Mouse (Mus musculus) hindbrain, embryonic 14.5 days (tissue): ENCODE measurements around the gene Cdc14a. TPM values are rescaled to one million over a fixed set of nuclear protein-coding genes. Genes with fewer than 3 reads are reported as not detected.

Source experiments
- ATAC-seq: fragments of 200-750 bp; cut with Nextera tagmentation; 2 replicates; pipeline ENCODE4 v1.8.0; 2017; ENCODE audit warnings: moderate number of reproducible peaks, mild to moderate bottlenecking, moderate TSS enrichment, moderate library complexity; ENCODE audit not compliant: low FRiP score
- DNase-seq: peaks from one replicate; pipeline ENCODE4 v3.0.0-alpha.2; 2015; ENCODE audit warnings: low spot score
- H3K27ac ChIP-seq: fragments of 300-500 bp; sonication (generic); 2 replicates; pipeline ENCODE4 v1.5.1; 2014; ENCODE audit warnings: mild to moderate bottlenecking, moderate library complexity
- H3K27me3 ChIP-seq: fragments of 300-500 bp; sonication (generic); 2 replicates; pipeline ENCODE4 v1.6.1; 2014; ENCODE audit warnings: mild to moderate bottlenecking, low read length, mixed read lengths; ENCODE audit not compliant: control insufficient read depth, insufficient read depth
- H3K36me3 ChIP-seq: fragments of 300-500 bp; sonication (generic); replicated peaks from 2 replicates; pipeline ENCODE4 v1.6.1; 2014; ENCODE audit not compliant: control insufficient read depth, insufficient read depth
- H3K4me1 ChIP-seq: fragments of 300-500 bp; sonication (generic); replicated peaks from 2 replicates; pipeline ENCODE4 v1.6.1; 2014; ENCODE audit warnings: antibody characterized with exemption, low read length, mixed read lengths; ENCODE audit not compliant: control insufficient read depth, insufficient read depth
- H3K4me2 ChIP-seq: fragments of 300-500 bp; sonication (generic); replicated peaks from 2 replicates; pipeline ENCODE4 v1.6.1; 2014; ENCODE audit warnings: mild to moderate bottlenecking, moderate library complexity
- H3K4me3 ChIP-seq: fragments of 300-500 bp; sonication (generic); replicated peaks from 2 replicates; pipeline ENCODE4 v1.5.1; 2014; ENCODE audit warnings: mild to moderate bottlenecking, low read length
- H3K9ac ChIP-seq: fragments of 300-500 bp; sonication (generic); 2 replicates; pipeline ENCODE4 v1.6.1; 2014
- H3K9me3 ChIP-seq: fragments of 300-500 bp; sonication (generic); 2 replicates; pipeline ENCODE4 v1.6.1; 2016; ENCODE audit warnings: low read length; ENCODE audit not compliant: control insufficient read depth
- WGBS: fragments of 180-500 bp; shearing (Covaris S2); extraction: QIAGEN DNeasy Blood & Tissue Kit; methylation state at CpG from one replicate; pipeline ENCODE4 v1.1.7; 2014; 5-methylcytosine and 5-hydroxymethylcytosine counted together
- polyA plus RNA-seq: library from polyadenylated mRNA; unstranded; fragments of >200 nt; fragmentation: Nextera tagmentation; extraction: Ambion mirVana; gene quantifications from 2 replicates; pipeline ENCODE4 v1.2.1, GENCODE M21; 2014

Gene Cdc14a
- polyA plus RNA-seq, 1 experiment from 2014 or later, result 4.1 TPM

DNA sequence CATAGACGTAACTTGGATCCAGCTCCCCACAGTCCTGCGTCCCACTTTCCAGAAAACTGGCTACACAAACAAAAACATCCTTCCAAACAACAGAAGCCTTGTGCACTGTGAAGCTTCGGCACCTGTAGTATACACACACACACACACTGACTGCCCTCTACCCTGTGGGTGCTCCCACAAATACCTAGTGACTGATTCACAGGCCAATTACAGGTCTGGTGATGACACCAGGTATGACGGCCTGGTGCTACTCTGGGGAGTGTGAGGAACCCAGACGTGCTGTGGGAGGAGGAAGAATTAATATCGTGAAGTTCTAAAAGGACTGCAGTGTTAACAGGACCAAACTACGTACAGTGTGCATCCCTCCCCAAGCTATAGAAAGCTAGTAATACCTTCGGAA, 1.8 kb downstream of the Cdc14a start:
- H3K27ac ChIP-seq, result no peak overlapping the region
- 0 out of 2 replicates have a peak overlapping the region, but pooled peaks have one; percentile 13 for H3K9ac ChIP-seq
- H3K27me3 ChIP-seq, result no peaks in the 10 kb centered on the region
- no peak for ATAC-seq
- 40% methylated on average over 8 of the region's 8 CpGs for WGBS
- H3K4me2 ChIP-seq, result peak overlapping the region; percentile 78
- no peaks in the 10 kb centered on the region for H3K9me3 ChIP-seq
- H3K4me3 ChIP-seq, result peak overlapping the region; percentile 70
- H3K4me1 ChIP-seq, result peaks cover 11% of the 10 kb centered on the region
- H3K36me3 ChIP-seq, result no peaks in the 10 kb centered on the region; the same call in 1 of the 2 replicates
- no peak for DNase-seq

DNA sequence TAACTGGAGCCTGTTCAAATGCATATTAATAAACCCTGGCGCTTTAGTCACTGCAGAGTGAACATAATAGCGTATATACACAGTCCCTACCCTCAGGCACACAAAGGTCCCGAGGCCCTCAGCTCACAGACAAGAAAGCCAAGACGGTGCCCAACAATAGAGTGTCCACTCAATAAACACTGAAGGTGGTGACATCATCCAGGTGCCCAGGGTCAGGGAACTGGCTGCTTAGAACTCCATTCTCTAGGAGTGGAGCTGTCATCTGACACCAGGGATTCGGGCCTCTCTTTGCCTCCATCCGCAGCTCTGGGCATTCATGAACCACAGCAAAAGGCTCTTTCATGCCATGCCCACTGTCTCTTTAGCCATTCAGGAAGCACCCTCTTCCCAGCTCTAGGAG, 2.7 kb downstream of the Cdc14a start:
- Histone ChIP-seq H3K27ac (no peak overlapping the region), H3K36me3 (peaks cover 6% of the 10 kb centered on the region; the same call in 1 of the 2 replicates), H3K9ac (no peak overlapping the region), H3K9me3 (no peaks in the 10 kb centered on the region), H3K4me2 (peak overlapping the region; percentile 78), H3K4me1 (peaks cover 11% of the 10 kb centered on the region), H3K4me3 (0 out of 2 replicates have a peak overlapping the region, but pooled peaks have one; percentile 4), H3K27me3 (no peaks in the 10 kb centered on the region)
- DNase-seq (no peak), ATAC-seq (no peak)
- 16% methylated on average over 6 of the region's 6 CpGs for WGBS

DNA sequence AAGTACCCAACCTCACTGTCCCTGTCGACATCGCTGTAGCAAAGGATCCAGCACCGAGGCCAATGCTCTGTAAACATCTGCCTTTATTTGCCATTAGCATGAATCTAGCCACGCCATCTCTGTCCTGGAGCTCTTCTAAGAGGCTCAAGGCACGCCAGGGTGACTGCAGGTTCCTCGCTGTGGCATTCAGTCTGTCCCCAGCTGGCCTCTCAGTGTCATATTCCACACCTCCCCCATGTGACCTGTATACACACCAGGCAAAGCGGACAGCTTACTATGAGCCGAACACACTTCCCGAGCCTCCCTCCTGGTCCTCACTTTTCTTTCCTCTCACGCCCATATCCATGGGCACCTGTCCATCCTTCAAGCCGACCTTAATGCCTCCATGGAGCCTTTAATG, 4.0 kb downstream of the Cdc14a start:
- no peak overlapping the region for H3K4me2 ChIP-seq
- 86% methylated on average over 11 of the region's 11 CpGs for WGBS
- ATAC-seq (no peak), DNase-seq (no peak)
- H3K4me3 ChIP-seq, result no peak overlapping the region
- no peak overlapping the region for H3K27ac ChIP-seq
- H3K36me3 ChIP-seq, result peaks cover 6% of the 10 kb centered on the region; the same call in 1 of the 2 replicates
- no peak overlapping the region for H3K9ac ChIP-seq
- no peaks in the 10 kb centered on the region for H3K27me3 ChIP-seq
- H3K9me3 ChIP-seq, result no peaks in the 10 kb centered on the region
- H3K4me1 ChIP-seq, result peaks cover 11% of the 10 kb centered on the region

DNA sequence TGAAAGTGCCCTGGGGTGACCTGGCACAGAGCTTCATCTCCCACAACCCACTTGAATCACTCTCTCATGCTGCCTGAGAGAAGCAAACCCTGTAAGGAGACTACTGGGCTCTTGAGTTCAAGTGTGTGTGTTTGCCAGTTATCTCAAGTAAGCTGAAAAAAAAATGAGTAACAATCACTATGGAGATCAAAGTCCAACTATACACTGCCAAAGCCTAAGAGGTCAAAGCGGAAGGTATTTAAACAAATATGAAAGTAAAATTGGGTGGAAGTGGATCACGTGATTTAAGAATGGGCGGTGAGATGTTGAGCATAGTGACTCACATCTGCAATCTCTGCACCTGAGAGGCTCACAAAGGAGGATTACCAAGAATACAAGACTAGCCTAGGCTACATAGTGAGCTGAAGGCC, 9.4 kb downstream of the Cdc14a start:
- no peaks in the 10 kb centered on the region for H3K27me3 ChIP-seq
- DNase-seq, result no peak
- H3K4me3 ChIP-seq, result no peak overlapping the region
- ATAC-seq, result no peak
- 94% methylated on average over 3 of the region's 3 CpGs for WGBS
- H3K4me2 ChIP-seq, result no peak overlapping the region
- H3K27ac ChIP-seq, result no peak overlapping the region
- peaks cover 4% of the 10 kb centered on the region; the same call in 1 of the 2 replicates for H3K4me1 ChIP-seq
- H3K9me3 ChIP-seq, result no peaks in the 10 kb centered on the region
- no peak overlapping the region for H3K9ac ChIP-seq
- peaks cover 6% of the 10 kb centered on the region; the same call in 1 of the 2 replicates for H3K36me3 ChIP-seq

DNA sequence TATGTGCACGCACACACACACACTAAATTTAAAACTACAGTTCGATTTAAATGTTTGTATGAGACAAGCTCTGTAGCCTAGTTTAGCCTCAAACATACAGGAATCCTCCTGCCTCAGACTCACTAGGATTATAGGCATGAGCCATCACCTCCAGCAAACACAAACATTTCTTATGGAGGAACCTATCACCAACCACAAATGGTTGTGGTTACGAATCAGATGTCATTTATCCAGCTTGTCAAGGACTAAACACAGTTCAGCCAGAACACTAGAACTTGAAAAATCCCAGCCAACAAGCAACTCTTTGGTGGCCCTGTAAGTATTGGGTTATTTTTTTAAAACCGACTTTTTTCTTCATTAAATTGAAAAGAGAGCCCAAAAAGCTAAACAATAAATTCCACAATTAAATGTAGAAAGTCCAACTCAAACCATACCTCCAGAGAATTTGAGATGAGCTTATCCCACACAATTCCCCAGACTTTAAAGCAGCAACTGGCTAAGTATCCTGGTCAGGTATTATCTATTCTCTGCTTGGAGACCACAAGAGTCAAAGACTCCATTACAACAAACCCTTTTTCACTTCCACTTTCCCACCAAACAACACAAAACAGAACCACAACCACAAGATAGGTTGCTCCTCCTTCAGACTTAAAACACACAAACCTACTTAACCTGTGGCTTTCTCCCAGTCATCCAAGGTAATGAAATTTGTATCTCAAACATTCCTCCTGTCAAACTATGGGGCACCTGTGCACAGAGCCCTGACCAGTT, 10.7 kb downstream of the Cdc14a start:
- H3K9ac ChIP-seq, result no peak overlapping the region
- peaks cover 10% of the 10 kb centered on the region; the same call in 1 of the 2 replicates for H3K36me3 ChIP-seq
- DNase-seq, result no peak
- ATAC-seq, result no peak
- no peaks in the 10 kb centered on the region for H3K27me3 ChIP-seq
- H3K4me1 ChIP-seq, result peaks cover 4% of the 10 kb centered on the region; the same call in 1 of the 2 replicates
- H3K4me2 ChIP-seq, result no peak overlapping the region
- no peak overlapping the region for H3K27ac ChIP-seq
- no peaks in the 10 kb centered on the region for H3K9me3 ChIP-seq
- H3K4me3 ChIP-seq, result no peak overlapping the region
- 94% methylated on average over 4 of the region's 4 CpGs for WGBS

DNA sequence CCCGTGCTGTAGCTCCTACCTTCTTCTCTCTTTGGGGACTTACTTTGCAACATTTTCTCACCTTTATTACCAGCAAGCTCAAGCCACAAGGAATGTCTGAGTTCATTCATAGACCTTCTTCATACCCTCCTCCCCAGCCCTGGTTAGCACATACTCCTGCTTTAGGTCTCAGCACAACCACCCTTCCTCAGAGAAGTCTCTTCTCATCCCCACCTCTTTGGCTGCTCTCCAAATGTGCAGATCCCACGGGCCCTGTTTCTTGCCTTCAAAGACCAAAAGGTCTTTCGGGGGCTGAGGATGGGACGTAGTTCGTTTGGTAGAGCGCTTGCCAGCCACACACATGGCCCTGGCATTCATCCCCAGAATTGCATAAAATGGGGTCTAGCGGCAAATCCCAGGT, 13.8 kb downstream of the Cdc14a start:
- Histone ChIP-seq H3K9ac (no peak overlapping the region), H3K27me3 (no peaks in the 10 kb centered on the region), H3K4me3 (no peak overlapping the region), H3K9me3 (no peaks in the 10 kb centered on the region), H3K27ac (no peak overlapping the region), H3K4me1 (peaks cover 4% of the 10 kb centered on the region; the same call in 1 of the 2 replicates), H3K36me3 (0 out of 2 replicates have a peak, but pooled peaks cover 4% of the 10 kb centered on the region), H3K4me2 (no peak overlapping the region)
- DNase-seq (no peak), ATAC-seq (no peak)
- WGBS, result 54% methylated on average over 7 of the region's 7 CpGs

DNA sequence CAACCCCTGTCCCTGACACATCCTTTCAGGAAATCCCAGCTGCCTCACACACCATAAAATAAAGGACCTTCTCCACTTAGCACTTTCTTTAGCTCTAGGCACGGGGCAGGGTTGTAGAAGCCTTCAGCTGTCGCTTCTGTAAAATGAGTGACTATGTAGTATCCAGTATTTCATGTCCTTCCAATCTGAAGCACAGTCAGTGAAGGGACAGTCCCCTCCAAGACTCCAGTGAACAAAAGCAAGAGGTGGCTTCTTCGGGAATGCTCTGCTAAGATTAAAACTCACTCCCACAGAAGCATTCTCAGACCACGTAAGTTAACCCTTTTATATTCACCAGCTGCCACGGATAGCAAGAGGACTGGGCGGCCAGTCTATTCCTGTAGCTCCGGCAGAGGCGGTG, 14.3 kb downstream of the Cdc14a start:
- 88% methylated on average over 8 of the region's 8 CpGs for WGBS
- DNase-seq, result no peak
- H3K27ac ChIP-seq, result no peak overlapping the region
- H3K36me3 ChIP-seq, result 0 out of 2 replicates have a peak, but pooled peaks cover 4% of the 10 kb centered on the region
- no peak overlapping the region for H3K4me2 ChIP-seq
- ATAC-seq, result no peak
- no peaks in the 10 kb centered on the region for H3K9me3 ChIP-seq
- peaks cover 4% of the 10 kb centered on the region; the same call in 1 of the 2 replicates for H3K4me1 ChIP-seq
- no peak overlapping the region for H3K9ac ChIP-seq
- H3K27me3 ChIP-seq, result no peaks in the 10 kb centered on the region
- H3K4me3 ChIP-seq, result no peak overlapping the region

DNA sequence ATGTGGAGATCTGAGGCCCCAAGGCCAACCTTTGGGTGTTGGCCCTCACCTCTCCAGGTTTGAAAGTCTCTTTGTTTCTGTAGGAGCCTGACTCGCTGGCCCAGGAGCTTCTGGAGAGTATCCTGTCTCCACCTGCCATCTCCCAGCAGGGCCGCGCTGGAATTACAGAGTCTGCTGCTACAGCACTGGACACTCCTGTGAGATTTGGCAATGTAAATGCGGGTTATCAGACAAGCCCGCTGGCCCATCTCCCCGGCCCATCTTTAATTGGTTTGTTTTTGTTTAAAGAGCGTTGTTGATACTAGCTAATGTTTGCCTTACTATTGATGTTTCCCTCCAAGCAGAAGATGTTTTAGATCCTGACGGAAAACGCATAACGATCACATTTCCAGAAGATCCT, 15.0 kb downstream of the Cdc14a start:
- Histone ChIP-seq H3K4me3 (no peak overlapping the region), H3K4me1 (peaks cover 4% of the 10 kb centered on the region; the same call in 1 of the 2 replicates), H3K9me3 (no peaks in the 10 kb centered on the region), H3K4me2 (no peak overlapping the region), H3K27me3 (no peaks in the 10 kb centered on the region), H3K36me3 (0 out of 2 replicates have a peak, but pooled peaks cover 4% of the 10 kb centered on the region), H3K9ac (no peak overlapping the region), H3K27ac (no peak overlapping the region)
- no peak for ATAC-seq
- 90% methylated on average over 10 of the region's 10 CpGs for WGBS
- no peak for DNase-seq

DNA sequence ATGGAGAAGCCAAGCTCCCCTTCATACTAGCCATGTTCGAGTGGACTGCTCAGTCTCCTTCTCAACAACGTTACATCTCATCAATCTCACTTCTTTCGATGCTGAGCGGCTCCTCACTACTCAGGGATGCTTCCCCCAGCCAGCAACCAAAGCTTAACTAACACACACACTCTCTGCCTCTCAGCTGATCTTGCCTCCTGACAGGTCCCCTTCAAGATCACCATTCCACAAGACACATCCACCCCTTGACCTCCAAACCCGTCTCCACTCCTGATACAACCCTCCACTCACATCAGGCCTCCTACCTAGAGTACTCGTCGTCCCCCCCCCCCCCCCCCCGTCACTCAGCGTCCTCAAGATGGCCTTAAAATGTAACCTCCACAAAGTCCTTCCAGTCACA, 18.3 kb downstream of the Cdc14a start:
- no peak overlapping the region for H3K9ac ChIP-seq
- 0 out of 2 replicates have a peak, but pooled peaks cover 4% of the 10 kb centered on the region for H3K36me3 ChIP-seq
- H3K27ac ChIP-seq, result no peak overlapping the region
- H3K27me3 ChIP-seq, result no peaks in the 10 kb centered on the region
- peaks cover 5% of the 10 kb centered on the region for H3K4me1 ChIP-seq
- WGBS, result 82% methylated on average over 9 of the region's 9 CpGs
- ATAC-seq (no peak), DNase-seq (no peak)
- no peaks in the 10 kb centered on the region for H3K9me3 ChIP-seq
- H3K4me3 ChIP-seq, result no peak overlapping the region
- H3K4me2 ChIP-seq, result no peak overlapping the region
